Mouse (Mus musculus) lung, adult 2 months (tissue): ENCODE results near the gene Trmt112.

Experiments
- CTCF ChIP-seq: fragments of 200-500 bp; IDR thresholded peaks from 2 replicates; pipeline ENCODE4 v1.5.1; 2011; ENCODE audit warnings: mild to moderate bottlenecking, low read length, control low read depth; ENCODE audit not compliant: insufficient read depth
- POLR2A ChIP-seq: fragments of 200-500 bp; IDR thresholded peaks from 2 replicates; pipeline ENCODE4 v1.6.1; 2011; ENCODE audit warnings: low read depth, mild to moderate bottlenecking, control low read depth, low read length, borderline replicate concordance; ENCODE audit errors: extremely low read depth

GRCm38 (mm10) chr19:6877965-6878364 is 31.5 kb upstream of the Trmt112 start:
- TF ChIP-seq POLR2A (no peak), CTCF (no peak)
